Mouse (Mus musculus) CD8-positive naive resting alpha-beta T cell, adult 2 months (primary cell): Measurements from ENCODE around the gene Ncoa4.
"Not testable (repeated sequence)": the region's sequence is repeated elsewhere in the genome, so short reads cannot be mapped to it uniquely, and the experiment has no call there.

Experiments used
- DNase-seq, 2 experiments: peaks; one replicate each; pipeline ENCODE4 v3.0.0; 2022; ENCODE audit warnings: low read depth in 2 of 2, low spot score in 2 of 2

The Ncoa4 gene

GRCm38 (mm10) chr14:32159690-32160246 lies at the start of gene Ncoa4:
Gene Ncoa4, plus strand, starts transcription at chr14:32159865.
- DNase-seq, result peak; percentile 99

DNA sequence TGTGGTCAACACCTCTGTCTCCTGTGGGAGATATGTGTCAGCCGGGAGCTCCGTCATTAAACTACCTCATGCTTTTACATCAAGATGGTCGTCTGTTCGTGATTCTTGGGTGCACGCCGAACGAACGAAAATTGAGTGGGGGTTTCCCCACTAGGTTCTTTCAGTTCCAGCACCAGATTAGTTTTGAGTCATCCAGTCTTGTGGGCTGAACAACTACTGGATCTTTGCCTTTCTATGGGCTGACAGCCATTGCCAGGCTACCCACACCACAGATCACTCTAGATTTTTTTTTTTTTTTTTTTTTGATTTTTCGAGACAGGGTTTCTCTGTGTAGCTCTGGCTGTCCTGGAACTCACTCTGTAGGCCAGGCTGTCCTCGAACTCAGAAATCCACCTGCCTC lies 47.5 kb upstream of the Ncoa4 start:
- DNase-seq, result not testable (repeated sequence)

GRCm38 (mm10) chr14:32120940-32121919 lies 38.4 kb upstream of the Ncoa4 start:
- DNase-seq, result no peak

DNA sequence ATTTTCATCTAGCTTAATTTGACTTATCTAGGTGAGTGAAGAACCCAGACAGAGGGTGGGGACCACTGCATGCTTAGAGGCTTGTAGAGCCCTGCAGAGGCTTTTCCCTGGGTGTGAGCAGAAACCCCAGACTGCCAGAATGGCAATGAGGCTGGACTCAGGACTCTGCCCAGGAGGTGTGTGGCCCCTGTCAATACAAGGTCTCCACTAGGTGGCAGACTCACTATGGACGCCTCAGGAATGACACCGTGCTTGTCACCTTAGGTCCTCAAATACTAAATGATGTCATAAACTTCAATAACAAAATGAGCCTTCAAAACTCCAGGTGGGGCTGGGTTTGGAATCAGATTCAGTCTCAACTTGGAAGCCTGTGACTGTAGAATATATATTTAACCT lies 37.7 kb upstream of the Ncoa4 start:
- peak; percentile 13 to 18 for DNase-seq

- DNase-seq, result no peak
Observed at GRCm38 (mm10) chr14:32124261-32124660, 35.4 kb upstream of the Ncoa4 start.

GRCm38 (mm10) chr14:32125256-32125655 lies 34.4 kb upstream of the Ncoa4 start:
- not testable (repeated sequence) for DNase-seq

GRCm38 (mm10) chr14:32128409-32128808 lies 31.3 kb upstream of the Ncoa4 start:
- no peak for DNase-seq

DNA sequence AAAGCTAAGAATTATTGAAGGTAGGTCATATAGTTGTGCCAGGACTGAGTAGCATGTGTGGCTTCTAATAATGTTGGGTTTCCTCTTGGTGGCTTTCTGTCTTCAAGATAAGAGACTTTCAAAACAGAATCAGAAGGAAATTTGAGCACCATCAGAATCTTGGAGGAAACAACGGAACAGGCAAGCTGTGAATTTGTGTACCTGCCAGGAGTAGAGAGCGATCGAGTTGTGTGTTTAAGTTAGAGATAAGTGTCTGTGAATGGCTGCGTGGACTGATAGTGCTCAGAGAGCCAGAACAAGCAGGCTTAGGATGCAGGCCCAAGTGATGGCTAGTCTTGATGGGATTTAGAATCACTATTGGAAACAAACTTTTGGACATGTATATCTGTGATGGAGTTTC lies 27.8 kb upstream of the Ncoa4 start:
- DNase-seq, result no peak

DNA sequence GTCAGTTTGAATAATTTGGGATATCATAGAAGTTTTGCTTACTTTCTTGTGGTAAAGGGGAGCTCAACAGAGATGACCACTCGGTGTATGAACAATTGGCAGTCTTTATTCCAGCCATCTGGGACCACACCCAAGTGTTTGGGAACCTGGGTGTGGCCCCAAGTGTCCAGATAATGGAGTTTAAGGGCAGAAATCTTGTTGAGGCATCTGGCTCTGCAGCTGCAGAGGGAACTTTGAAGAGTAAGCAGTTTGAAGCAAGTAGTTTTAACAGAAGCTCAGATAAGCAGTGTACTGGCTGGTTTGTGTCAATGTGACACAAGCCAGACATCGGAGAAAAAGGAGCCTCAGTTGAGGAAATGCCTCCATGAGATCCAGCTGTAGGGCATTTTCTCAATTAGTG lies 25.4 kb upstream of the Ncoa4 start:
- DNase-seq, result no peak

GRCm38 (mm10) chr14:32136467-32136866 lies 23.2 kb upstream of the Ncoa4 start:
- DNase-seq, result not testable (repeated sequence)

- DNase-seq, result no peak
Observed at GRCm38 (mm10) chr14:32140359-32140965, 19.2 kb upstream of the Ncoa4 start.

DNA sequence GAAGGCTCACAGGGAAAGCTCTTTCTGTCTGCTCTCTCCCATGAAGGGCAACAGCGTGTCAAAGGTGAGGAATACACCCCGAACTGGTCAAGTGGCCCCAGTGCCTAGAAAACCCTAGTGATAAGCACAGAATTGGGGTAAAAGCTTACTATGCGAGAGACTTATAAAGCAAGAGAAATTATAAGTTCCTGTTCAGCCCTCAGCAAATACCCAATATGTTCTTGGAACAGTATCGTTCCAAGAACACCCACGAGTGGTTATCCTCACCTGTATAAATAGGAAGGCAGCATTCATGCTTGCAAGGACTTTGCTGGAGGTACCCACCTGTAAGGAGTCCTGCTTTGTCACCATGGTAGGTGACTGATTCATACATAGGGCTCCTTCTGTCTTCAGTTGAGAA lies 17.9 kb upstream of the Ncoa4 start, which contains the start of gene Msmb:
Gene Msmb (plus strand): TSS at position 301 of the 400 bp plus-strand sequence.
- DNase-seq, result no peak

DNA sequence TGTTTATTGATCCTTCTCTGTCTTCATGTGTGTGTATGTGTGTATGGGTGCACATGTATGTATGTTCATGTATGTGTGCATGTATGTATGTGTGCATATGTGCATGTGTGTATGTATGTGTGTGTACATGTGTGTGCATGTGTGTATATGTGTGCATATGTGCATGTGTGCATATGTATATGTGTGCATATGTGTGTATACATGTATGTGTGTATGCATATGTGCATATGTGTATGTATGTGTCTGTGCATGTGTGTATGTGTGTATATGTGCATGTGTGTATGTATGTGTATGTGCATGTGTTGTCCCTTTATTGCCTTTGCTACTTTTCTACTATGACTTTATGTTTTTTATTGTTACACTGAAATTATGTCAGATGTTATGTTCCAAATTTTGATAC lies 14.9 kb upstream of the Ncoa4 start:
- no peak for DNase-seq

DNA sequence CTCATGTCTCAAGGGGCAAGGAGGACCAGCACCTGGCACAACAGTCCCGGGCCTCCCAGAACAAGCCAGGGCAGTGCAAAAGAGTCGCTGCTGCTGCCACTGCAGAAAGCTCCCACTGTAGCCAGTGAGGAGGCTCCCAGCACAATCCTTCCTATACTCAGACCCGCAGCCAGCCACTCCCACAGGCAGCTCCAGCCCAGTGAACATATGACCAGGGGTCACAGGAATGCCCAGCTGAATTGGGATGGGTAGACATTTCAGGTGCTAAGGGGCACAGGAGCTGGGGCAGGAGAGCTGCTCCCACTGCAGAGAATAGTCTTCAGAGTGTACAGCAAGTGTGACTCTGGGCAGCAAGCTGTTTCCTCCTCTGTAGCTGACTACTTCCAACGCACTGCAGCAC lies 14.3 kb upstream of the Ncoa4 start:
- no peak for DNase-seq

- no peak for DNase-seq
Observed at GRCm38 (mm10) chr14:32145809-32146511, 13.7 kb upstream of the Ncoa4 start.

DNA sequence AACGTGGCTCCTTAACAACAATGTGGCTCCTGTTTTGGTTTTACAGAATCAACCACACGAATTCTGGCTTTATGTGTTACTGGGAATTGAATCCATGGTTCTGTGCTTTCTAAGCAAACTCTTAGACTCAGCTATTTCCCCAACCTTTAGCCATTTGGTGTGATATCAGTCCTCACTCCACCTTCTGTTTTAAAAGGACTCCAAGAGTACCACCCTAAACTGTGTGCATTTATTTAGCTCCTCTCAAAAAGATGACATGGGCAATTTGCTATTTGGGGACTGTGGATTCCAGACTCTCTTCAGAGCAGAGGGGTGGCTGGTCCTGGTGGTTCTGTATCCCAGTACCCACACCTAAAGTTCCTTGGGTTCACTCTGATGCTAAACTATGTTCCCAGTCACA lies 13.1 kb upstream of the Ncoa4 start:
- no peak for DNase-seq

GRCm38 (mm10) chr14:32150872-32151271 lies 8.8 kb upstream of the Ncoa4 start:
- DNase-seq, result no peak

GRCm38 (mm10) chr14:32152243-32152965 lies 7.3 kb upstream of the Ncoa4 start:
- DNase-seq, result no peak

- DNase-seq, result no peak
Observed at GRCm38 (mm10) chr14:32153156-32153555, 6.5 kb upstream of the Ncoa4 start.

- no peak for DNase-seq
Observed at GRCm38 (mm10) chr14:32154758-32155157, 4.9 kb upstream of the Ncoa4 start.
